Mouse (Mus musculus): ENCODE measurements around the gene Med29. TPM values are rescaled to one million over a fixed set of nuclear protein-coding genes. Genes with fewer than 3 reads are reported as not detected.

Gene Med29
- total RNA-seq, 2 experiments from 2014 or later = 3.4 to 9.0 TPM

GRCm38 (mm10) chr7:28359854-28360253, 32.7 kb downstream of the Med29 start:
- no peak for ATAC-seq (replicated peaks; ENCODE audit: low FRiP score, poor library complexity, severe bottlenecking)

GRCm38 (mm10) chr7:28358431-28358830, 34.1 kb downstream of the Med29 start:
- no peak for ATAC-seq (replicated peaks; ENCODE audit: low FRiP score, poor library complexity, severe bottlenecking)

GRCm38 (mm10) chr7:28357984-28358383, 34.5 kb downstream of the Med29 start:
- ATAC-seq (replicated peaks; ENCODE audit: low FRiP score, poor library complexity, severe bottlenecking) = no peak

GRCm38 (mm10) chr7:28356981-28357380, 35.5 kb downstream of the Med29 start:
- ATAC-seq (replicated peaks; ENCODE audit: low FRiP score, poor library complexity, severe bottlenecking) = no peak

GRCm38 (mm10) chr7:28355221-28355620, 37.3 kb downstream of the Med29 start:
- ATAC-seq (replicated peaks; ENCODE audit: low FRiP score, poor library complexity, severe bottlenecking) = no peak

- ATAC-seq (replicated peaks; ENCODE audit: low FRiP score, poor library complexity, severe bottlenecking) = no peak
Measured at GRCm38 (mm10) chr7:28354596-28354995, 37.9 kb downstream of the Med29 start.

GRCm38 (mm10) chr7:28354113-28354581, 38.4 kb downstream of the Med29 start:
- no peak for ATAC-seq (replicated peaks; ENCODE audit: low FRiP score, poor library complexity, severe bottlenecking)

- ATAC-seq (replicated peaks; ENCODE audit: low FRiP score, poor library complexity, severe bottlenecking) = no peak
Measured at GRCm38 (mm10) chr7:28353267-28353666, 39.2 kb downstream of the Med29 start.

- ATAC-seq (replicated peaks; ENCODE audit: low FRiP score, poor library complexity, severe bottlenecking) = no peak
Measured at GRCm38 (mm10) chr7:28351676-28352191, 40.8 kb downstream of the Med29 start.

GRCm38 (mm10) chr7:28350155-28350883, 42.2 kb downstream of the Med29 start, which contains the start of gene Rps16:
Gene Rps16 (plus strand): TSS chr7:28350652.
- peak; percentile 97 for ATAC-seq (replicated peaks; ENCODE audit: low FRiP score, poor library complexity, severe bottlenecking)

GRCm38 (mm10) chr7:28348601-28349000, 43.9 kb downstream of the Med29 start:
- no peak for ATAC-seq (replicated peaks; ENCODE audit: low FRiP score, poor library complexity, severe bottlenecking)

GRCm38 (mm10) chr7:28347746-28348145, 44.8 kb downstream of the Med29 start:
- no peak for ATAC-seq (replicated peaks; ENCODE audit: low FRiP score, poor library complexity, severe bottlenecking)

- peak; percentile 82 for ATAC-seq (replicated peaks; ENCODE audit: low FRiP score, poor library complexity, severe bottlenecking)
Measured at GRCm38 (mm10) chr7:28344637-28345036, 47.9 kb downstream of the Med29 start.

GRCm38 (mm10) chr7:28341381-28341780, 51.1 kb downstream of the Med29 start:
- no peak for ATAC-seq (replicated peaks; ENCODE audit: low FRiP score, poor library complexity, severe bottlenecking)

GRCm38 (mm10) chr7:28339213-28339917, 53.1 kb downstream of the Med29 start:
- peak; percentile 42; the same call in 1 of the 2 replicates for ATAC-seq (replicated peaks; ENCODE audit: low FRiP score, poor library complexity, severe bottlenecking)

GRCm38 (mm10) chr7:28338108-28338998, 54.2 kb downstream of the Med29 start, which contains the start of gene Supt5:
Gene Supt5 (minus strand): TSS chr7:28338746.
- peak; percentile 99 for ATAC-seq (replicated peaks; ENCODE audit: low FRiP score, poor library complexity, severe bottlenecking)
